Mouse (Mus musculus): Measurements from ENCODE around the gene Rad51b. TPM values are rescaled to one million over a fixed set of nuclear protein-coding genes. Genes with fewer than 3 reads are reported as not detected.

Gene Rad51b
- polyA plus RNA-seq, 1 experiment = 13.8 TPM

DNA sequence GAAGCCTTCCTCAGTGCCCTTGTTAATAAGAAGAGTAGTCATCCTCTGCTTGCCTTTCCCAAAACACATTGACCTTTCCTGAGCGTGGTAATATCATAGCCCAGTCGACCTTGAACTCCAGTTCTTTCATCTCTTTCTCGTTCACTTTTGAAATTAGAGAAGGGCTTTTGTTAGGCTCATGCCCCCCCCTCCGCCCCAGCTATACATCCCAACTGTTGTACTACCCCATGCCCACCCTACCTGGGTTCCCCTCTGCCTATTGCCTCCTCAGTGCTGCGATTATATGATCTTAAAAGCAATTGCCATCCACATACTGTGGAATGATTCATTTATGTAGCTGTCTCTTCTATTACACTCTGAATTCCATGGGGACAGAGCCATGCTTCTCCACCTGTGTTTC is 193.5 kb downstream of the Rad51b start:
- Histone ChIP-seq H3K4me1 (ENCODE audit: control insufficient read depth, insufficient read depth, low read length) (no peaks in the 10 kb centered on the region), H3K27ac (ENCODE audit: insufficient read depth, low read length) (no peak overlapping the region), H3K27me3 (ENCODE audit: control insufficient read depth, insufficient read depth, low read length, poor library complexity, severe bottlenecking) (no peaks in the 10 kb centered on the region), H3K36me3 (ENCODE audit: control insufficient read depth, insufficient read depth, low read length, poor library complexity, severe bottlenecking) (no peaks in the 10 kb centered on the region), H3K9ac (ENCODE audit: low read depth, poor library complexity, severe bottlenecking) (no peak overlapping the region), H3K4me3 (ENCODE audit: low read depth, low read length) (no peak overlapping the region), H3K9me3 (replicated peaks; ENCODE audit: control insufficient read depth, insufficient read depth, low read length, poor library complexity, severe bottlenecking) (no peaks in the 10 kb centered on the region)
- no peak for TF ChIP-seq EP300 (IDR thresholded peaks at IDR 0.05; ENCODE audit: insufficient read depth, low read depth, low read length)

- Histone ChIP-seq H3K36me3 (ENCODE audit: control insufficient read depth, insufficient read depth, low read length, poor library complexity, severe bottlenecking) (no peaks in the 10 kb centered on the region), H3K27ac (ENCODE audit: insufficient read depth, low read length) (no peak overlapping the region), H3K4me1 (ENCODE audit: control insufficient read depth, insufficient read depth, low read length) (no peaks in the 10 kb centered on the region), H3K9ac (ENCODE audit: low read depth, poor library complexity, severe bottlenecking) (no peak overlapping the region), H3K9me3 (replicated peaks; ENCODE audit: control insufficient read depth, insufficient read depth, low read length, poor library complexity, severe bottlenecking) (no peaks in the 10 kb centered on the region), H3K27me3 (ENCODE audit: control insufficient read depth, insufficient read depth, low read length, poor library complexity, severe bottlenecking) (no peaks in the 10 kb centered on the region), H3K4me3 (ENCODE audit: low read depth, low read length) (no peak overlapping the region)
- TF ChIP-seq POLR2A (IDR thresholded peaks at IDR 0.05; ENCODE audit: insufficient read depth, low read length) (no peak), CTCF (IDR thresholded peaks at IDR 0.05; ENCODE audit: low read depth, low read length) (no peak), EP300 (IDR thresholded peaks at IDR 0.05; ENCODE audit: insufficient read depth, low read depth, low read length) (no peak)
Measured at GRCm38 (mm10) chr12:79492175-79492574, 195.1 kb downstream of the Rad51b start.

DNA sequence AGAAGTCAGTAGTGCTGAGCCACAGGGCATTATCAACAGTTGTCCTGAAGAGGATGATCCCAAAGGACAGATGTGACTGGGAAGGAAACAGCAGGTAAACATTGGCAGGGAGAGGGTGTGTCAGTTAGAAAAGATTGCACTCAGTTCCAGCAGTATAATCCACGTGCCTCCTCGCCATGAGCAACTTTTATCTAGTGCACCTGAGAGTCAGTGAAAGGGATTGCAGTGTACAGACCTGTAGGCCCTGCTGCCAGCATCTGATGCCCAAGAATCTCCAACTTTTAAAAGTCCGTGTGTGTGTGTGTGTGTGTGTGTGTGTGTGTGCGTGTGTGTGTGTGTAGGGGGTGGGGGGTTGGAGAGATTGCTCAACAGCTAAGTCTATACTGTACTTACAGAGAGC is 195.5 kb downstream of the Rad51b start:
- Histone ChIP-seq H3K9ac (ENCODE audit: low read depth, poor library complexity, severe bottlenecking) (no peak overlapping the region), H3K36me3 (ENCODE audit: control insufficient read depth, insufficient read depth, low read length, poor library complexity, severe bottlenecking) (no peaks in the 10 kb centered on the region), H3K9me3 (replicated peaks; ENCODE audit: control insufficient read depth, insufficient read depth, low read length, poor library complexity, severe bottlenecking) (no peaks in the 10 kb centered on the region), H3K27me3 (ENCODE audit: control insufficient read depth, insufficient read depth, low read length, poor library complexity, severe bottlenecking) (no peaks in the 10 kb centered on the region), H3K27ac (ENCODE audit: insufficient read depth, low read length) (no peak overlapping the region), H3K4me1 (ENCODE audit: control insufficient read depth, insufficient read depth, low read length) (no peaks in the 10 kb centered on the region), H3K4me3 (ENCODE audit: low read depth, low read length) (no peak overlapping the region)
- no peak for TF ChIP-seq CTCF (IDR thresholded peaks at IDR 0.05; ENCODE audit: low read depth, low read length)
- no peak for TF ChIP-seq POLR2A (IDR thresholded peaks at IDR 0.05; ENCODE audit: insufficient read depth, low read length)
- TF ChIP-seq EP300 (IDR thresholded peaks at IDR 0.05; ENCODE audit: insufficient read depth, low read depth, low read length) = no peak

- H3K27ac ChIP-seq (ENCODE audit: insufficient read depth, low read length) = no peak overlapping the region
- H3K36me3 ChIP-seq (ENCODE audit: control insufficient read depth, insufficient read depth, low read length, poor library complexity, severe bottlenecking) = no peaks in the 10 kb centered on the region
- no peaks in the 10 kb centered on the region for H3K4me1 ChIP-seq (ENCODE audit: control insufficient read depth, insufficient read depth, low read length)
- TF ChIP-seq CTCF (IDR thresholded peaks at IDR 0.05; ENCODE audit: low read depth, low read length) = no peak
- H3K4me3 ChIP-seq (ENCODE audit: low read depth, low read length) = no peak overlapping the region
- no peaks in the 10 kb centered on the region for H3K9me3 ChIP-seq (replicated peaks; ENCODE audit: control insufficient read depth, insufficient read depth, low read length, poor library complexity, severe bottlenecking)
- no peak overlapping the region for H3K9ac ChIP-seq (ENCODE audit: low read depth, poor library complexity, severe bottlenecking)
- no peaks in the 10 kb centered on the region for H3K27me3 ChIP-seq (ENCODE audit: control insufficient read depth, insufficient read depth, low read length, poor library complexity, severe bottlenecking)
Measured at GRCm38 (mm10) chr12:79493481-79493880, 196.4 kb downstream of the Rad51b start.

DNA sequence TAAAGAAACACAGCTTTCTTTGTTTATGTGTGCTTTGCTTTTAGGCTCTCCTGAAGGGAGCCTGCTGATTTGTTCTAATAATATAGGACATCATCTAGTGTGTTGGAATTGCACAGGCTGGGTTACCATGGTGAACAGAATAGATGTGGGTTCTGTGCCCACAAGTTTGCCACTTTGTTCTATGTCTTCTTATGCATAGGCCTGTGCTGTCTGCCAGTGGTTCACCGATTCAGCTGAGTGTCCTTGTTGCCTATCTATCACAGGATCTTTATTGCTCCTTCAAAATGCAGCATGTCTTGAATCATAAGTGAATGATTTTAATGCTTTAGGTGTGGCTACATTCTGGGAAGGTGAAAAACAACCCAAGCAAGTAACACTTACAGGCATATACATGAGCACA is 201.2 kb downstream of the Rad51b start:
- H3K4me3 ChIP-seq (ENCODE audit: low read depth, low read length) = no peak overlapping the region
- H3K27me3 ChIP-seq (ENCODE audit: control insufficient read depth, insufficient read depth, low read length, poor library complexity, severe bottlenecking) = no peaks in the 10 kb centered on the region
- H3K9ac ChIP-seq (ENCODE audit: low read depth, poor library complexity, severe bottlenecking) = no peak overlapping the region
- no peaks in the 10 kb centered on the region for H3K36me3 ChIP-seq (ENCODE audit: control insufficient read depth, insufficient read depth, low read length, poor library complexity, severe bottlenecking)
- TF ChIP-seq EP300 (IDR thresholded peaks at IDR 0.05; ENCODE audit: insufficient read depth, low read depth, low read length) (no peak), CTCF (IDR thresholded peaks at IDR 0.05; ENCODE audit: low read depth, low read length) (no peak), POLR2A (IDR thresholded peaks at IDR 0.05; ENCODE audit: insufficient read depth, low read length) (no peak)
- no peak overlapping the region for H3K27ac ChIP-seq (ENCODE audit: insufficient read depth, low read length)
- no peaks in the 10 kb centered on the region for H3K9me3 ChIP-seq (replicated peaks; ENCODE audit: control insufficient read depth, insufficient read depth, low read length, poor library complexity, severe bottlenecking)
- H3K4me1 ChIP-seq (ENCODE audit: control insufficient read depth, insufficient read depth, low read length) = no peaks in the 10 kb centered on the region

- Histone ChIP-seq H3K9me3 (replicated peaks; ENCODE audit: control insufficient read depth, insufficient read depth, low read length, poor library complexity, severe bottlenecking) (no peaks in the 10 kb centered on the region), H3K27ac (ENCODE audit: insufficient read depth, low read length) (no peak overlapping the region), H3K36me3 (ENCODE audit: control insufficient read depth, insufficient read depth, low read length, poor library complexity, severe bottlenecking) (no peaks in the 10 kb centered on the region), H3K4me3 (ENCODE audit: low read depth, low read length) (no peak overlapping the region), H3K4me1 (ENCODE audit: control insufficient read depth, insufficient read depth, low read length) (no peaks in the 10 kb centered on the region), H3K27me3 (ENCODE audit: control insufficient read depth, insufficient read depth, low read length, poor library complexity, severe bottlenecking) (no peaks in the 10 kb centered on the region), H3K9ac (ENCODE audit: low read depth, poor library complexity, severe bottlenecking) (no peak overlapping the region)
- TF ChIP-seq EP300 (IDR thresholded peaks at IDR 0.05; ENCODE audit: insufficient read depth, low read depth, low read length) = no peak
- no peak for TF ChIP-seq POLR2A (IDR thresholded peaks at IDR 0.05; ENCODE audit: insufficient read depth, low read length)
- no peak for TF ChIP-seq CTCF (IDR thresholded peaks at IDR 0.05; ENCODE audit: low read depth, low read length)
Measured at GRCm38 (mm10) chr12:79499809-79500208, 202.7 kb downstream of the Rad51b start.
